Mouse (Mus musculus) G1E-ER4 (cell line): ENCODE measurements around the gene Nolc1. TPM values are rescaled to one million over a fixed set of nuclear protein-coding genes. Genes with fewer than 3 reads are reported as not detected.

Source experiments
- GATA1 ChIP-seq: IDR thresholded peaks from one replicate; pipeline ENCODE4 v1.8.0; 2012; ENCODE audit warnings: low read length, inconsistent platforms
- polyA plus RNA-seq: library from polyadenylated mRNA; stranded (reverse); fragments of >175 nt; gene quantifications from 2 replicates; pipeline ENCODE4 v1.2.3, GENCODE M21; 2012

The Nolc1 gene
- polyA plus RNA-seq, 1 experiment: 150 TPM

DNA sequence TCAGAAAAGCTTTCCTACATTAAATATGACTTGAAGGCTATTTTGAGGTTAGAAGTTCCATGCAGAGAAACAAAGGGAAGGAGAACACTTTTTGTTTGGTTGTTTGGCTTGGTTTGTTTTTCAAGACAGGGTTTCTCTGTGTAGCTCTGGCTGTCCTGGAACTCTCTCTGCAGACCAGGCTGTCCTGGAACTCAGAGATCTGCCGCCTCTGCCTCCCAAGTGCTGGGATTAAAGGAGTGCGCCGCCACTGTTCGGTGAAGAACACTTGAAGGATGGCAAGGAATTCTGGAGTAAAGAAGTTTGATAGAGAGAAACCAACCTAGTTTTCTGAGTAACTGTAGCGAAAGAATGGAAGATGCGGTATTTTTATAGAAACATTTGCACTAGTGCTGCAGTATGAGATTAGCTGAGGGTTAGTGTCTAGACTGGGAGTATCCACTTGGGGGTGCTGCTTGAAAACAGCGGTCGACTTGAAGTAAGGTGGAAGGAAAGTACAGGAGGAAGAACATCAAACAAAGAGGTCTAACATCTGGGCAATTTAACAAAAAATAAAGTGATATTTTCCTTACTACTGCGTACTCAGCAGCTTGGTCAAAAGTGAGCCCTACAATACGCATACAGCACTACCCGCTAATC lies 19.8 kb upstream of the Nolc1 start:
- no peak for TF ChIP-seq GATA1

GRCm38 (mm10) chr19:46056388-46056946 lies 19.2 kb upstream of the Nolc1 start:
- TF ChIP-seq GATA1: no peak

GRCm38 (mm10) chr19:46056947-46057607 lies 18.6 kb upstream of the Nolc1 start:
- TF ChIP-seq GATA1: no peak

GRCm38 (mm10) chr19:46058466-46058865 lies 17.2 kb upstream of the Nolc1 start:
- TF ChIP-seq GATA1: no peak

- TF ChIP-seq GATA1: no peak
These were observed 14.8 kb upstream of the Nolc1 start for GRCm38 (mm10) chr19:46060845-46061244.

GRCm38 (mm10) chr19:46068054-46068453 lies 7.6 kb upstream of the Nolc1 start:
- no peak for TF ChIP-seq GATA1

DNA sequence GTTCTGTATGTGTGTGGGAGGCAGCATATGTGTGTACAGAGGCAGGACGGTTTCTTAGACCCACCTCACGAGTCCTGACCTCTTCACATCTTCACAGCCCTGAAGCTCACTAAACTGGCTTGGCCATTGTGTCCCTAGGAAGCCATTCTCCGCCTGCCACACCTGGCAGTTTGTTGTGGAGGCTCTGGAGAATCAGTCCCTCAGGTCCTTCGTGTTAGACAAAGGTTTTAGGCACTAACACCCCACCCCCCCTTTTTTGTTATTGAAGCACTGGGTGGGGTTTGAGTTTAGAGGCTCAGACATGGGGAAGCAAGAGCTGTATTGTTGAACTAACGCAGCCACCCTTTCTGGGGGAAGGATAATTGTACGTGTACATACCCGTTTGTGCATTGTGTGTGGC lies 2.4 kb upstream of the Nolc1 start:
- TF ChIP-seq GATA1: no peak

DNA sequence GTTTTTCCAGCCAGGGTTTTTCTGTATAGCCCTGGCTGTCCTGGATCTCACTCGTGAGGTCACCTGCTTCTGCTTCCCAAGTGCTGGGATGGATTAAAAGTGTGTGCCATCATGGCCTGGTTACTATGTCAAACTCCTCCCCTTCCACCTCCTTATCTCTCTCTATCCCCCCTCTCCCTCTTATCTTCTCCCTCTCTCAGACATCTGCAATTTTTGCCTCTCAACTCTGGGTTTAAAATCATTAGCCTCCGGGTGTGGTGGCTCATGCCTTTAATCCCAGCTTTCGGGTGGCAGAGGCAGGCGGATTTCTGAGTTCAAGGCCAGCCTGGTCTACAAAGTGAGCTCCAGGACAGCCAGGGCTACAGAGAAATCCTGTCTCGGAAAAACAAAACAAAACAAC lies 1.4 kb upstream of the Nolc1 start:
- TF ChIP-seq GATA1: no peak

DNA sequence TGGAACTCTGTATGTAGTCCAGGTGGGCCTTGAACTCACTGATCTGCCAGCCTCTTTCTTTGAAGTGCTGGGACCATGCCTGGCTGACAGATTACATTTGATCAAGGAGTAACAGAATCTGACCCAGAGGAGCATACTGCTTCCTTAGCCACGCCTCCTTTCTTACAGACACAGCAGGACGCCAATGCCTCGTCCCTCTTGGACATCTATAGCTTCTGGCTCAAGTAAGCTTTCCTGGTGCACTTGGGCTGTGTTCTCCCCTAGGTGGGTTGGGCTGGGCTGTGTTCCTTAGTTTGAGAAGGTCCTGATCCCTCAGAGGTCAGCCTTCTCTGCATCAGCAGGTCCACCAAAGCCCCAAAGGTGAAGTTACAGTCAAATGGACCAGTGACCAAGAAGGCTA lies 2.9 kb downstream of the Nolc1 start:
- TF ChIP-seq GATA1: no peak

GRCm38 (mm10) chr19:46085185-46085584 lies 9.5 kb downstream of the Nolc1 start:
- no peak for TF ChIP-seq GATA1

DNA sequence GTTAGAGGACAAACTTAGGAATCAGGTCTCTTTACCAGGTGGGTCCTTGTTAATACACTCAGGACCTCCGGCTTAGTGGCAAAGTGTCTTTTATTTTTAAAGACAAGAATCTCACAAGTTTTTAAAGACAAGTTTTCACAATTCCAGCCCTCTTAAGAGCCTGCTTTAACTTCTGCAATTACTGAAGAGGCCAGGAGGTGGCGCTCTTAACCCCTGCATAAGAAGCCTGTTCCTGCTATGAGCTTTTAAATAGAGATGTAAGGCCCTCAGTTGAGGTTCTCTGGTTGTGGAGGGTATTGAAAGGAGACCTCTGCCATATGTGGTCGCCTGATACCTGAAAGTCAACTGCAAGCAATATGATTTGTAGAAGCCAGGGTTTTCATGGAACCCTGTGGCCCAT lies 10.7 kb downstream of the Nolc1 start:
- TF ChIP-seq GATA1: no peak

- TF ChIP-seq GATA1: no peak
These were observed 12.2 kb downstream of the Nolc1 start for GRCm38 (mm10) chr19:46087871-46088270.

GRCm38 (mm10) chr19:46091641-46092040 lies 16.0 kb downstream of the Nolc1 start:
- TF ChIP-seq GATA1: no peak

- TF ChIP-seq GATA1: no peak
These were observed 18.5 kb downstream of the Nolc1 start for GRCm38 (mm10) chr19:46094144-46094543.

DNA sequence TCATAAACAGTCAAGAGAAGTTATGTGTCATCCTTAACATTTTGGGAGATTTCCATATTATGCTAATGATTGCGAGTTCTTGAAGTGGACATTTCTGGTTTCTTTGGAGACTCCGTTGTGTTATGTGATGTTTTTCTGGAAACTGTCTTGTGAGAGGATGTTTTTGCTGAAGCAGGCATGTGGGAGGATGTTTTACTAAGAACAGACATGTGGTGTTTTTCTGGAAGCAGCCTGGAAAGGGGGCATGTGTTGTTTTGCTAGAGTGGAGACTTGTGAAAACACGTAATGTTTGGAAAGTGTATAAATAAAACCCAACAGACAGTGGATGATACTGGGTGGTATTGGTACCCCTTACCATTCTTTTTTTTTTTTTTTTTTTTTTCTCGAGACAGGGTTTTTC lies 19.6 kb downstream of the Nolc1 start:
- TF ChIP-seq GATA1: no peak

GRCm38 (mm10) chr19:46096396-46096795 lies 20.7 kb downstream of the Nolc1 start:
- TF ChIP-seq GATA1: no peak

DNA sequence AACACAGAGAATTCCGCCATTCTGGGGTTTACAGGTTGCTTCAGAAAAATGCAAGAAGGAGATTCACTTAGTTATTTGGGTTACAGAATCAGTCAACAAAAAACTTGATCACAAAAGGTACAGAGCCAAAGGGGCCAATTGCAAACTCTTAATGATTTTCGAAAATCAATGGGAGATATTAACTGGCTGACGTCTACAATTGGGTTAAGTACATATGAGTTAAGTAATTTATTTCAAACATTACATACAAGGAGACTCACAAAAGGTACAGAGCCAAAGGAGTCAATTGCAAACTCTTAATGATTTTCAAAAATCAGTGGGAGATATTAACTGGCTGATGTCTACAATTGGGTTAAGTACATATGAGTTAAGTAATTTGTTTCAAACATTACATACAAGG lies 23.9 kb downstream of the Nolc1 start:
- no peak for TF ChIP-seq GATA1
